Mouse (Mus musculus): ENCODE results near the gene Hoxa6.

DNA sequence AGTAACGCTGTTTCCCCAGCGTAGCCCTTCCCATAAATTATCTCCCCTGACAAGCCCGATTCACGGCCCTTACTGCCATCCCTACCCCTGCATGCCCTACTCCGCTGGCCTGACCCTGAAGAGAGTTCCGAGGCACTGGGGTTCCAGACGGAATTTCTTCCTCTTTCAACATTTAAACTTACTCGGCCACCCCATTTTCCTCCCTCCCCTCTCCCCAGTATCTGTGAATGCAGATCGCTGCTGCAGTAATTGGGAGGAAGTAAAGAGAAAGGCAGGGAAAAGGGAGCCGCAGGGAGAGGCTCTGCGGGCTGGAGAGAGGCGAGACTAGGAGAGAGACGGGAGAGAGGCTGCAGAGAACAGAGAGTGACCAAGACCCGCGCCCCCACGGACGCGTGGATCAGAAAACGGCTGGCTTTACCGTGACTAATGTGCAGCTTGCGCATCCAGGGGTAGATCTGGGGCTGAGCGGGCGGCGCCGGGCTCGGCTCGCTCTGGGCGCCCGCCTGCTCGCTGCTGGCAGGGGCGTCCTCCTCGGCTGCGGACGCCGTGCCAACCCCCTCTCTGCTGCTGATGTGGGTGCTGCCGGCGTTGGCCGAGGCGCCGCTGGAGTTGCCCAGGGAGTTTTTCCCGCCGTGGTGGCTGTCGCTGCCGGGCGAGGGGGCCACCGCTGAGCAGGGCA lies 5.0 kb downstream of the Hoxa6 start:
- TF ChIP-seq JUND (IDR thresholded peaks at IDR 0.05; ENCODE audit: low read depth, low read length) (no peak), MYC (IDR thresholded peaks at IDR 0.05; ENCODE audit: low read depth, low read length) (no peak), HCFC1 (IDR thresholded peaks at IDR 0.05; ENCODE audit: low read depth, low read length) (no peak), GATA1 (IDR thresholded peaks at IDR 0.05; ENCODE audit: low read depth, low read length) (no peak), CTCF (IDR thresholded peaks at IDR 0.05 in 2 of 3, conservative IDR thresholded peaks at IDR 0.05 in 1 of 3; ENCODE audit: control insufficient read depth in 1 of 3, insufficient read depth in 1 of 3, low read depth in 2 of 3, low read length in 3 of 3, poor library complexity in 1 of 3, severe bottlenecking in 1 of 3) (no peak), EP300 (IDR thresholded peaks at IDR 0.05; ENCODE audit: low read depth in 1 of 2, low read length in 2 of 2) (no peak), GABPA (IDR thresholded peaks at IDR 0.05; ENCODE audit: low read depth, low read length) (no peak), ZMIZ1 (IDR thresholded peaks at IDR 0.05; ENCODE audit: low read depth, low read length) (no peak)

All from MEL (cell line).